Mouse (Mus musculus): ENCODE results near the gene Nell1.

Gene Nell1

DNA sequence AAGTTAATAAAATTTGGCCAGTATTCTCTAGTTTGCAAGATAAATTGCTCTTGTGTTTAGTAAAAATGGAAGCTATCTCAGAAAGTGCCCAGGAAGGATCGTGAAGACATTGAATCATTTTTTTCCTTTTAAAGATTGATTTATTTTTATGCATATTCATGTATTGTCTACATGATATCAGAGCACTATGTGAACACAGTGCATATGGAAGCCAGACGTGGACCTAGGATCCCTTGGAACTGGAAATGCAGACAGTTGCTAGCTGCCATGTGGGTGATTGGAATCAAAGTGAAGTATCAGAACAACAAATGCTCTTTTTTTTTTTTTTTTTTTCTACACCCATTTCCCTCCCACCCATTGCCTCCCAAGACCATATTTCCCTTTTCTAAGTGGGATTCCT is 79.0 kb downstream of the Nell1 start:
- DNase-seq, result no peak

GRCm38 (mm10) chr7:50094461-50094860 is 119.8 kb downstream of the Nell1 start:
- no peak for DNase-seq

DNA sequence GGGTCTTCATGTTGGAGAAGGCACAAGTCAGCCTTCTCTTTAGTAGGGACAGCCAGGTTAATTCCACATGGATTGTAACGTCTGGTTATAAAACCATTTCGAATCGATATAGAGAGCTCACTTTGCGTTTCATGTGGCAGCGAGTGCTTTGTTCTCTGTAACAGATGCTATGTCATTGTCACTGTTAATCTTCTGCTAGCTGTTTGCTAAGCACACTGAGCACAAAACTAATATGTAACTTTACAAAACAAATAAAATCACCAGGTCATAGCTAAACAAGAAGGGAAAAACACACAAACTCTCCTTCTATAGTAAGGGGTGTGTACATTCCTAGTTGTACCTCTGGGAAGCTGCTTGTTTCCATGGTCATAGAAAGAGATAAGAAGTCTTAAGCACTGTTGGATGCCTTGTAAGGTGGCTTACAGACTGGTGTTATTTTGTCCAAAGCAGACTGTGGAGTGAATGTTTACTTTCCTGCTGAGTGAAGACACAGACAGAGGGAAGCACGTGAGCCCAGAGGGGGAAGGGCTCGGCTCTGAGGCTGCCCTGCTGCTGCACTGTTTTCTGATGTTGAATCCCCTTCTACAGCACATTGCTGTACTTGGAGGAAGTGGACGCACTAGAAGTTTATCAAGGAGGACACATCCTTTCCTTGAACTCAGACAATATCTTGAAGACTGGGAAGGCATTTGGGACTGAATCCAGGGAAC is 131.1 kb downstream of the Nell1 start:
- DNase-seq, result no peak

GRCm38 (mm10) chr7:50107261-50107660 is 132.6 kb downstream of the Nell1 start:
- no peak for DNase-seq

- DNase-seq, result no peak
These were observed 143.7 kb downstream of the Nell1 start for GRCm38 (mm10) chr7:50118348-50118747.

DNA sequence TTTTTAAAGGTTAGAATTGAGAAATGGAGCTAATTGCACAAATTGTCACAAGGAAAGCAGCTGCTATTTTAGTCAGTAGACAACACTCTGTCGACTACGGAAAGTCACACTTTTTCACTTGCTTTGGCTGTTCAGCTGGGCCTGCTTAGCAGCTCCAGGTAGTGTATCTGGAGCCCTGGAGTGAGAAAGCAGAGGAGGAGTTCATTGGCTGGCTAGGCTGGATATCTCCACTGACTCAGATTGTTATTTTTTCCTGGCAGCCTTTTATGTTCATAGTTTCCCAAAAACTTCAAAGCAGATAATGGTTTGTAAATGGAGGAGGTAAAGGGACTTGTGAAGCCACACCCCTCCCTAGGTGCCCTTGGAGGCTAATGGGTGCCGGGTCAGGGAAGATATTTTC is 163.0 kb downstream of the Nell1 start:
- no peak for DNase-seq

- DNase-seq, result no peak
These were observed 174.7 kb downstream of the Nell1 start for GRCm38 (mm10) chr7:50149326-50149725.

GRCm38 (mm10) chr7:50150838-50151237 is 176.2 kb downstream of the Nell1 start:
- no peak for DNase-seq

- DNase-seq, result no peak
These were observed 179.0 kb downstream of the Nell1 start for GRCm38 (mm10) chr7:50153618-50154017.

GRCm38 (mm10) chr7:50162602-50163001 is 187.9 kb downstream of the Nell1 start:
- no peak for DNase-seq

DNA sequence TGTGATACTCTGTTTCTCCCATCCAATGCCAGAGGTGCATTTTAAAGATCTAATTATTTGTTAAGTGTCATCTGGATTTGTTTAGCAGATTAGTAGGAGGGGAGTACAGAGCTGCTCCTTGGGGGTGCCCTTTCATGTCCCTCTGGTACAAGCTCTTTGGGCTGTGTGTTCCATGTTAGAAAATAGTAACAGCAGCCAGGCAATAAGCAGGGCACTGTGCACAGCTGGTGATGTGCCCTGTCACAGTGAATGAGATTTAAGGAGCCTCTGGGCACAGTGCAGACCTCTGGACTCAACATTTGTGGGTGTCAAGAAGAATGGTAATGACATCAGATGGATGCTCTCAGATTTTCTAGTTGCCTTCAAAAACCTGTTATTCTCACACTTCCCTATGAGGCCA is 194.1 kb downstream of the Nell1 start:
- DNase-seq, result no peak

GRCm38 (mm10) chr7:50186306-50186705 is 211.6 kb downstream of the Nell1 start:
- no peak for DNase-seq

DNA sequence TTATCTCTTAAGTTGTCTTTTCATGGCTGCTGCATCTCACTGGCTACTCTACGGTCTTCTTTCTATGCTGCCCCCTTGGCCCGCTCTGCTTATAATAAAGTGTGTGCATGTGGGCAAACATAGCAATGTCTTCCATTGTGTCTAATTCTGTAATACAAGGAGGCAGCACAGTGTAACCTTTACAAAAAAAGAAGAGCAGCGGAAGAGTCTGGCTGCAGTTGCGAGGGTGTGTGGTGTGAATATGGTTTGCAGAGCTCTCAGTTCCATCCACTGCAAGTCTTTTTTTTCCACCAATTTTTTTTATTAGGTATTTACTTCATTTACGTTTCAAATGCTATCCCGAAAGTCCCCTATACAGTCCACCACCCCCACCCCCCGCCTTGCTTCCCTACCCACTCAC is 219.3 kb downstream of the Nell1 start:
- no peak for DNase-seq

- no peak for DNase-seq
These were observed 220.5 kb downstream of the Nell1 start for GRCm38 (mm10) chr7:50195080-50195611.

DNA sequence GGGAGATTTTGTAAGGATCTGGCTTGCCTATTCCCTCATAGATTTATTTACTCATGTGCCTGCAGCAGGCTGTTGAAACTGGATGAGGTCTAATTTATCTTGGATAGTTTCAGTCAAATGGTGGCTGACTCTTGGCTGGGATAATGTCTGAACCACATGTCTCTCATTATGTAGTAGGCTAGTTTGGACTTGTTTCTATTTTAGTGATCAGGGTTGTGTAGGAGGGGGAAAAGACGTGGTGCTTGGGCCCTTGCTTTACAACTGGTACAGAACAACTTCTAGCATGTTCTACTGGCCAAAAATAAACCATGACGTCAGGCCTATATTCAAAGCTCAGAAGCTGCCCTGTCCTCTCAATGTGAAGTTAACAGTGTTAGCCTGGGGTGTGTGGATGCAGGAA is 230.6 kb downstream of the Nell1 start:
- no peak for DNase-seq

GRCm38 (mm10) chr7:50210678-50211251 is 236.1 kb downstream of the Nell1 start:
- no peak for DNase-seq

DNA sequence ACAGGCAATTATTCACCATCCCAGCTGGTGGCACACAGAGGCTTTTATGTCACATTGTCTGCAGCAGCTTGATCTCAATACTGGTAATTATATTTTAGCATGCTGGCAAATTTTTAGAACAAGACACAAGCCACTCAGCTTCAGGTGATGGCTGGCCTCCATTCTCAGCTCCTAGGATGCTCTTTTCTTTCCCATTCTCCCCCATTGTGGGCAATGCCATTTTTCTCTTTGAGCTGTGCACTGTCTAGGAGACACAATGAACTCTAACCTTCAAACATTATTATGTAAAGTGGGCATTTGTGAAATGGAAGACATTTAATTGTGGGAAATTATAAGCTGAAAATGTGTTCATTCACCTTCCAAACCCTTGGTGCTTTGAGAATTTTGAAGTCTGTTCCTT is 247.2 kb downstream of the Nell1 start:
- DNase-seq, result no peak

- no peak for DNase-seq
These were observed 252.0 kb downstream of the Nell1 start for GRCm38 (mm10) chr7:50226621-50227020.

GRCm38 (mm10) chr7:50228273-50228672 is 253.6 kb downstream of the Nell1 start:
- DNase-seq, result no peak

DNA sequence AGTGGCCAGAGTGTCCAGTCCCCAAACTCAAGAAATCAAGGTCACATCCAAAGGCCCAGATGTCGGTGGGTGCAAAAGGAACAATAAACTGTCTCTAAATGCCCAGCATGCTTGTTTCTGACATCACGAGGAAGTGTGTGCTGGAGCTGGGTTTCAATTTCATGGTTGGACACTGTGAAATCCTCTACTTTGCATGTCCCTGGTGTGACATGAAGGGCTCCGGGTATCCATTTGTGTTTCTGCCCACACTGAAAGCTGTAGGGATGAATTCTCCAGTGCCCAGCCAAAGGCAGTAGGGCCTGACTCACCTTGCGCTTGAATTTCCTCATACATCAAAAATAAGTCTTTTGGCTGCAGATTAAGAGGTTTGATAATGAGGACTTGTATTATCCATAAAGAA is 266.5 kb downstream of the Nell1 start:
- DNase-seq, result peak in 1 of 2 experiments; percentile 14

DNA sequence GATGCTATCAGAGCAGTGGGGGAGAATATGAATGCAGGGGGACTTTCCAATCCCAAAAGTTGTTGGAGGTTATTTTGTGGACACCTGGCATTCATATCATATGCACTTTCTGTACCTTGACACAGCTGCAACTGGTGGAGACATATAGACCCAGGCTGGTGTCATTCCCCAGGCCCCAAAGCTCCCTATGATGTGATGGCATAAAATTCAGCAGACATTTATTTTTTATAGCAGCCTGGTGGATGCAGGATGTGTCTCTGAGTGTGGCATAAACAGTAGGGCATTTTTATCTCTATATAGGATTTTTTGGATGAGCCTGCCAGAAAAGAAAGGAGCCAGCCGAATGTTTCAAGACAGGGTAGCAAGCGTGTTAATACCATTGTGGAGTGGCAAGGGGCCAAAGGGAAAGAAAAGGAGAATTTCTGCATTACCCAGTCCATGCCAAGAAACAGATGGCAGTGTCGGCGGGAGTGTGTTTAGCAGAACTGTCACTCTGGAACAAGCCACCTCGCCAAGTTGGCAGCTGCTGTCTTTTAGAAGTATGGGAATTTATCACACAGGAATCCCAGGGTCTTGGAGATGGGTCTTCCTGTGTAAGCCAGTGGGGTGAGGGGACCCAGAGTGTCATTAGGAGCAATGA is 267.1 kb downstream of the Nell1 start:
- peak; percentile 94 to 95 for DNase-seq

GRCm38 (mm10) chr7:50253166-50253565 is 278.5 kb downstream of the Nell1 start:
- no peak for DNase-seq

DNA sequence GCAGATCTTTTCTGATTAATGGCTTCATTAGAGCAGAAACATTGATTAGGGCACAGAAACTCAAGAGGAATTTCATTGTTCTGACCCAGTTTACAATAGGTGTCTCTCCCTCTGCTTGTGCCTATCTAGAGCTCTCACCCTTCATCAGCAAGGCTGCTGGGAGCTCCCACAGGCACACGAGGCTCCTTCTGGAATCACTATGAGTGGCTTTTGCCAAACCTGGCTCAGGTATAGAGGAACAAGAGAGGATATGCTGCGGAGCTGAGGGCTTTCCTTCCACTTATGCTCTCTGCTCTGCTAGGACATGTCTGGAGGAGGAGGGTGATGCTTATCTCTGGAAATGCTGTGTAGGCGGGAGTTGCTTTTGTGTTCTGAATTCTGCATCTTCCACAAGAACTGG is 285.4 kb downstream of the Nell1 start:
- no peak for DNase-seq

GRCm38 (mm10) chr7:50295508-50295907 is 320.8 kb downstream of the Nell1 start:
- DNase-seq, result no peak

All from cerebellum, adult 18-20 months (tissue).